In the genomic region with DNA sequence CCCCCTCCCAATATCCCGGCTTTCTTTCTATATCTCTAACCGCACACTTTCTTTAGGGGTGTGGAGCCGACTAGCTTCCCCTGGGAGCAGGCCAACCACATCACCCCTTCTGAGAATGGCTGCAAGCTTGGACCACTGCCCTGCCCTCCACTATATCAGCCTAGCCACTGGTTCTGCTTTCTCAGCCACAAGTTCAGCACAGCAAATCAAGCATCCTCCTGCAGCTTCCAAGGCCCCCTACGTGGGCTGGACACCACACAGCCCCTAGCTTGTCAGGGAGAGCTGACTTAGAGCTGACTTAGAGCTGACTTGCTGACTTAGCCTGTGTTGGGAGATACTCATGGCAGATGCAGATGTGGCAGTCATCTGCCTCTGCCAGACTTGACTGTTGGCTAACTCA, we compare ENCODE assay signal across 1 mouse cellular context.
TF ChIP-seq lines count a peak whose summit lies in the region.

No protein-coding gene starts in this region.

TF ChIP-seq in MEL, 35 proteins besides CTCF, POLR2A, EP300 and RAD21:
- TF ChIP-seq ZC3H11A (IDR thresholded peaks at IDR 0.05; ENCODE audit: low read depth, low read length) (no peak), ZNF384 (IDR thresholded peaks at IDR 0.05; ENCODE audit: low read depth, low read length) (no peak), TBP (IDR thresholded peaks at IDR 0.05; ENCODE audit: low read depth, low read length) (no peak), ELF1 (IDR thresholded peaks at IDR 0.05; ENCODE audit: low read depth, low read length) (no peak), HCFC1 (IDR thresholded peaks at IDR 0.05; ENCODE audit: low read depth, low read length) (no peak), ZMIZ1 (IDR thresholded peaks at IDR 0.05; ENCODE audit: low read depth, low read length) (no peak), GABPA (IDR thresholded peaks at IDR 0.05; ENCODE audit: low read depth, low read length) (no peak), POLR2AphosphoS2 (IDR thresholded peaks at IDR 0.05; ENCODE audit: low read length) (no peak), ETS1 (IDR thresholded peaks at IDR 0.05; ENCODE audit: low read depth, low read length) (no peak), NRF1 (IDR thresholded peaks at IDR 0.05; ENCODE audit: insufficient read depth, low read depth, low read length, poor library complexity, severe bottlenecking) (no peak), CHD1 (IDR thresholded peaks at IDR 0.05; ENCODE audit: low read depth, low read length) (no peak), BHLHE40 (IDR thresholded peaks at IDR 0.05; ENCODE audit: borderline replicate concordance, low read depth, low read length) (no peak), E2F4 (IDR thresholded peaks at IDR 0.05; ENCODE audit: borderline replicate concordance, low read depth, low read length) (no peak)
